Mouse (Mus musculus): ENCODE measurements around the gene Ucn2. TPM values are rescaled to one million over a fixed set of nuclear protein-coding genes. Genes with fewer than 3 reads are reported as not detected.

Ucn2 gene
- total RNA-seq, 1 experiment from 2014 or later, result 0.82 TPM

DNA sequence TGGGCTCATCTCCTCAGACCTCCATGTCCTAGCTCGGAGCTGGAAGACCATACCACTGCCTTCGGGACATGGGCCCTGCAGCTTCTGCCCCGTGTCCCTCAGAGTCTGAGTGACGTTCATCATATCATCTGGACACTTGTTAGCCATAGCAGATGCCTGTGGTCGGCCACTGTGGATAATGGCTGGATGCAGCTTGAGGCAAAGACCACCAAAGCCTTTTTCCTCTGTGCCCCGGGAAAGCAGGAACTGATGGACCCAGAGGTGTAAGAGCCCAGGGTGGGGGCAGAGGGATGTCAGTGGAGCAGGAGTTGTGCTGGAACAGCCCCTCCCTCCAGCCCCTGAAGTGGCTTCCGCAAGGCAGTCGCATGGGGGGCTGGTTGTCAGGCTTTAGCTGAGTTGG, 45.9 kb downstream of the Ucn2 start:
- DNase-seq, result no peak

DNA sequence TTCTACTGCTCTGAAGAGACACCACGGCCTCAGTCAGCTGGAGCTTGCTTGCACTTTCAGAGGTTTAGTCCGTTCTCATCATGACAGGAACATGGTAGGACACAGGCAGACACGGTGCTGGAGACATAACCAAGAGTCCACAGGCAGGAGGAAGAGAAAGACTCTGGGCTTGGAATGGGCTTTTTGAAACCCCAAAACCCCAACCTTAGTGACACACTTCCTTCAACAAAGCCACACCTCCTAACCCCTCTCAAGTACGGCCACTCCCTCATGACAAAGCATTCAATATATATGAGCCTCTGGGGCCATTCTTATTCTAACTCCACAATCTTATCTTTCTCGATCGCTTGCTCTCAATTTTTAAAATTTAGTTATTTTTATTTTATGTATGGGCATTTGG, 46.6 kb downstream of the Ucn2 start:
- DNase-seq, result no peak

Small RNA genes within 50 kb of the gene (microRNA-seq; reads per million reads assigned to microRNA genes)
- gene Mir711, result 0 reads per million in 2 experiments

Other genes starting within 250 kb of the Ucn2 start
- gene Ip6k2, start 202.2 kb upstream of the Ucn2 start, total RNA-seq (2021), result 79.3 and 92.7 TPM in 2 replicates
- 7.3 and 10.6 TPM in 2 replicates for gene Nckipsd, start 177.6 kb upstream of the Ucn2 start, total RNA-seq (2021)
- gene Celsr3, start 159.7 kb upstream of the Ucn2 start, total RNA-seq (2021), result 4.2 and 5.5 TPM in 2 replicates
- gene Slc26a6, start 132.7 kb upstream of the Ucn2 start, total RNA-seq (2021), result 10.3 and 16.4 TPM in 2 replicates
- not detected in 2 replicates for gene Tmem89, start 71.4 kb upstream of the Ucn2 start, total RNA-seq (2021)
- gene Uqcrc1, start 49.4 kb upstream of the Ucn2 start, total RNA-seq (2021), result 577 and 589 TPM in 2 replicates
- gene Col7a1, start 32.4 kb upstream of the Ucn2 start, total RNA-seq (2021), result 3.5 and 6.3 TPM in 2 replicates
- 4.5 and 6.5 TPM in 2 replicates for gene Pfkfb4, start 5.8 kb downstream of the Ucn2 start, total RNA-seq (2021)
- 119 TPM in 2 replicates for gene Shisa5, start 52.6 kb downstream of the Ucn2 start, total RNA-seq (2021)
- 18.8 and 23.3 TPM in 2 replicates for gene Trex1, start 73.7 kb downstream of the Ucn2 start, total RNA-seq (2021)
- gene Atrip, start 88.1 kb downstream of the Ucn2 start, total RNA-seq (2021), result 18.1 and 20.5 TPM in 2 replicates
- gene Ccdc51, start 96.5 kb downstream of the Ucn2 start, total RNA-seq (2021), result 15.7 and 21.0 TPM in 2 replicates
- 370 and 418 TPM in 2 replicates for gene Tma7, start 96.6 kb downstream of the Ucn2 start, total RNA-seq (2021)
- gene Plxnb1, start 109.4 kb downstream of the Ucn2 start, total RNA-seq (2021), result 122 and 223 TPM in 2 replicates
- gene Fbxw21, start 176.0 kb downstream of the Ucn2 start, total RNA-seq (2021), result not detected in 2 replicates
- not detected in 2 replicates for gene Fbxw13, start 210.0 kb downstream of the Ucn2 start, total RNA-seq (2021)
- not detected in 2 replicates for gene Fbxw20, start 248.7 kb downstream of the Ucn2 start, total RNA-seq (2021)